Mouse (Mus musculus): ENCODE results near the gene Tvp23a. TPM values are rescaled to one million over a fixed set of nuclear protein-coding genes. Genes with fewer than 3 reads are reported as not detected.

The Tvp23a gene
- total and polyA plus RNA-seq, 3 experiments, result 0.11 TPM; not detected in 2

- DNase-seq (ENCODE audit: low spot score), result no peak
- Histone ChIP-seq H3K36me3 (replicated peaks) (no peaks in the 10 kb centered on the region), H3K27me3 (ENCODE audit: insufficient read depth, low read length) (0 out of 2 replicates have a peak, but pooled peaks cover 2% of the 10 kb centered on the region), H3K9me3 (replicated peaks) (no peaks in the 10 kb centered on the region), H3K4me1 (ENCODE audit: insufficient read depth, low read depth, low read length) (no peaks in the 10 kb centered on the region), H3K4me3 (ENCODE audit: low read depth, low read length) (no peak overlapping the region)
- TF ChIP-seq POLR2AphosphoS5 (IDR thresholded peaks at IDR 0.05; ENCODE audit: insufficient replicate concordance, low read depth, low read length) (no peak), CTCF (IDR thresholded peaks at IDR 0.05; ENCODE audit: low read depth, low read length) (no peak), GATA1 (IDR thresholded peaks at IDR 0.05; ENCODE audit: borderline replicate concordance, low read length) (no peak), TAL1 (conservative IDR thresholded peaks at IDR 0.05; ENCODE audit: low read depth, low read length) (no peak), GATA2 (IDR thresholded peaks at IDR 0.05; ENCODE audit: borderline replicate concordance, low read depth, low read length) (no peak)
- no peak for ATAC-seq (ENCODE audit: extremely low read depth, insufficient number of reproducible peaks, low FRiP score, poor library complexity, severe bottlenecking)
These were observed 42.3 kb upstream of the Tvp23a start for GRCm38 (mm10) chr16:10489483-10489882.

- Histone ChIP-seq H3K4me1 (ENCODE audit: insufficient read depth, low read depth, low read length) (no peaks in the 10 kb centered on the region), H3K9me3 (replicated peaks) (no peaks in the 10 kb centered on the region), H3K36me3 (replicated peaks) (no peaks in the 10 kb centered on the region), H3K4me3 (ENCODE audit: low read depth, low read length) (no peak overlapping the region), H3K27me3 (ENCODE audit: insufficient read depth, low read length) (0 out of 2 replicates have a peak, but pooled peaks cover 2% of the 10 kb centered on the region)
- TF ChIP-seq GATA1 (IDR thresholded peaks at IDR 0.05; ENCODE audit: borderline replicate concordance, low read length), result no peak
- TF ChIP-seq TAL1 (conservative IDR thresholded peaks at IDR 0.05; ENCODE audit: low read depth, low read length), result no peak
- no peak for TF ChIP-seq GATA2 (IDR thresholded peaks at IDR 0.05; ENCODE audit: borderline replicate concordance, low read depth, low read length)
- TF ChIP-seq CTCF (IDR thresholded peaks at IDR 0.05; ENCODE audit: low read depth, low read length), result no peak
- DNase-seq (ENCODE audit: low spot score) (no peak), ATAC-seq (ENCODE audit: extremely low read depth, insufficient number of reproducible peaks, low FRiP score, poor library complexity, severe bottlenecking) (no peak)
These were observed 41.8 kb upstream of the Tvp23a start for GRCm38 (mm10) chr16:10488769-10489481.

GRCm38 (mm10) chr16:10487895-10488493 lies 40.8 kb upstream of the Tvp23a start:
- no peak overlapping the region for H3K4me3 ChIP-seq (ENCODE audit: low read depth, low read length)
- TF ChIP-seq TAL1 (conservative IDR thresholded peaks at IDR 0.05; ENCODE audit: low read depth, low read length) (no peak), GATA2 (IDR thresholded peaks at IDR 0.05; ENCODE audit: borderline replicate concordance, low read depth, low read length) (no peak), CTCF (IDR thresholded peaks at IDR 0.05; ENCODE audit: low read depth, low read length) (no peak), GATA1 (IDR thresholded peaks at IDR 0.05; ENCODE audit: borderline replicate concordance, low read length) (no peak), POLR2AphosphoS5 (IDR thresholded peaks at IDR 0.05; ENCODE audit: insufficient replicate concordance, low read depth, low read length) (no peak)
- no peaks in the 10 kb centered on the region for H3K9me3 ChIP-seq (replicated peaks)
- 0 out of 2 replicates have a peak, but pooled peaks cover 2% of the 10 kb centered on the region for H3K27me3 ChIP-seq (ENCODE audit: insufficient read depth, low read length)
- no peak for DNase-seq (ENCODE audit: low spot score)
- H3K36me3 ChIP-seq (replicated peaks), result no peaks in the 10 kb centered on the region
- no peaks in the 10 kb centered on the region for H3K4me1 ChIP-seq (ENCODE audit: insufficient read depth, low read depth, low read length)
- no peak for ATAC-seq (ENCODE audit: extremely low read depth, insufficient number of reproducible peaks, low FRiP score, poor library complexity, severe bottlenecking)

- DNase-seq (ENCODE audit: low spot score) (no peak), ATAC-seq (ENCODE audit: extremely low read depth, insufficient number of reproducible peaks, low FRiP score, poor library complexity, severe bottlenecking) (no peak)
- H3K4me1 ChIP-seq (ENCODE audit: insufficient read depth, low read depth, low read length), result no peaks in the 10 kb centered on the region
- TF ChIP-seq POLR2AphosphoS5 (IDR thresholded peaks at IDR 0.05; ENCODE audit: insufficient replicate concordance, low read depth, low read length) (no peak), GATA2 (IDR thresholded peaks at IDR 0.05; ENCODE audit: borderline replicate concordance, low read depth, low read length) (no peak), CTCF (IDR thresholded peaks at IDR 0.05; ENCODE audit: low read depth, low read length) (no peak), GATA1 (IDR thresholded peaks at IDR 0.05; ENCODE audit: borderline replicate concordance, low read length) (no peak), TAL1 (conservative IDR thresholded peaks at IDR 0.05; ENCODE audit: low read depth, low read length) (no peak)
- H3K4me3 ChIP-seq (ENCODE audit: low read depth, low read length), result no peak overlapping the region
- H3K27me3 ChIP-seq (ENCODE audit: insufficient read depth, low read length), result 0 out of 2 replicates have a peak, but pooled peaks cover 2% of the 10 kb centered on the region
- no peaks in the 10 kb centered on the region for H3K9me3 ChIP-seq (replicated peaks)
- H3K36me3 ChIP-seq (replicated peaks), result no peaks in the 10 kb centered on the region
These were observed 39.8 kb upstream of the Tvp23a start for GRCm38 (mm10) chr16:10486993-10487392.

GRCm38 (mm10) chr16:10482343-10482742 lies 35.2 kb upstream of the Tvp23a start:
- no peaks in the 10 kb centered on the region for H3K27me3 ChIP-seq (ENCODE audit: insufficient read depth, low read length)
- ATAC-seq (ENCODE audit: extremely low read depth, insufficient number of reproducible peaks, low FRiP score, poor library complexity, severe bottlenecking), result no peak
- no peaks in the 10 kb centered on the region for H3K4me1 ChIP-seq (ENCODE audit: insufficient read depth, low read depth, low read length)

GRCm38 (mm10) chr16:10479857-10480256 lies 32.7 kb upstream of the Tvp23a start, which contains the start of gene Ciita:
Ciita (plus strand) TSS chr16:10480059.
- Histone ChIP-seq H3K4me3 (ENCODE audit: low read depth, low read length) (no peak within 1 kb of the TSS), H3K4me1 (ENCODE audit: insufficient read depth, low read depth, low read length) (no peaks in the 10 kb centered on the region), H3K9me3 (replicated peaks) (no peaks in the 10 kb centered on the region), H3K27me3 (ENCODE audit: insufficient read depth, low read length) (no peaks in the 10 kb centered on the region), H3K36me3 (replicated peaks) (no peaks in the 10 kb centered on the region)
- DNase-seq (ENCODE audit: low spot score), result no peak
- TF ChIP-seq GATA1 (IDR thresholded peaks at IDR 0.05; ENCODE audit: borderline replicate concordance, low read length) (no peak), POLR2AphosphoS5 (IDR thresholded peaks at IDR 0.05; ENCODE audit: insufficient replicate concordance, low read depth, low read length) (no peak), GATA2 (IDR thresholded peaks at IDR 0.05; ENCODE audit: borderline replicate concordance, low read depth, low read length) (no peak), CTCF (IDR thresholded peaks at IDR 0.05; ENCODE audit: low read depth, low read length) (no peak)
- no peak for ATAC-seq (ENCODE audit: extremely low read depth, insufficient number of reproducible peaks, low FRiP score, poor library complexity, severe bottlenecking)

More at GRCm38 (mm10) chr16:10482343-10482742, 35.2 kb upstream of the Tvp23a start:
- no peak for DNase-seq (ENCODE audit: low spot score)
- TF ChIP-seq GATA1 (IDR thresholded peaks at IDR 0.05; ENCODE audit: borderline replicate concordance, low read length) (no peak), CTCF (IDR thresholded peaks at IDR 0.05; ENCODE audit: low read depth, low read length) (no peak), POLR2AphosphoS5 (IDR thresholded peaks at IDR 0.05; ENCODE audit: insufficient replicate concordance, low read depth, low read length) (no peak), TAL1 (conservative IDR thresholded peaks at IDR 0.05; ENCODE audit: low read depth, low read length) (no peak), GATA2 (IDR thresholded peaks at IDR 0.05; ENCODE audit: borderline replicate concordance, low read depth, low read length) (no peak)
- Histone ChIP-seq H3K9me3 (replicated peaks) (no peaks in the 10 kb centered on the region), H3K36me3 (replicated peaks) (no peaks in the 10 kb centered on the region), H3K4me3 (ENCODE audit: low read depth, low read length) (no peak overlapping the region)

All from G1E (cell line).